Mouse (Mus musculus): ENCODE data around the gene Bcat1. TPM values are rescaled to one million over a fixed set of nuclear protein-coding genes. Genes with fewer than 3 reads are reported as not detected.

The Bcat1 gene
- polyA plus RNA-seq, 1 experiment from 2014 or later = 10.9 TPM

DNA sequence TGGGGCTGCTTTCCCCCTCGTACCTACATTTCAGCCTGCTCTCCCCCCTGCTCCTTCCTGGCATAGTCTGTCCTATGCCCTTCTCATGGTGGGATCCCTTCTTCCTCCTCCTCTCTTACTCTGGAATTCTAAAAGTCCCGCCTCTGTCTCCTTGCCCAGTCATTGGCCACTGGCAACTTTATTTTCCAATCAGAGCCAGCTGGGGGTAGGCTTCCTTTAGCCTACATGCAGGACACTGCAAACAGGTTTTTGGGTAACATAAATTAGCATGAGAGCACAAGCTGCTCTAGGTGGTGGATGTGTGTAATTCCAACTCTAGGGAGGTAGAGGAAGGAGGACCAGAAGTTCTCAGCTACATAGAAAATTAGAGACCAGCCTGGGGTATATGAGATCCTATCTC, 44.1 kb upstream of the Bcat1 start:
- H3K36me3 ChIP-seq (ENCODE audit: control insufficient read depth, insufficient read depth, low read length) = no peaks in the 10 kb centered on the region
- H3K4me3 ChIP-seq (ENCODE audit: low read depth, low read length) = no peak overlapping the region
- no peak for ATAC-seq (ENCODE audit: insufficient number of reproducible peaks, insufficient read depth, low FRiP score, low read depth)
- H3K4me1 ChIP-seq (ENCODE audit: control insufficient read depth, insufficient read depth, low read length) = peaks cover 6% of the 10 kb centered on the region; the same call in 1 of the 2 replicates
- no peaks in the 10 kb centered on the region for H3K27me3 ChIP-seq (ENCODE audit: control insufficient read depth, insufficient read depth, low read length)
- H3K9ac ChIP-seq (replicated peaks; ENCODE audit: low read depth, low read length) = no peak overlapping the region
- 70% methylated on average over 2 of the region's 2 CpGs for WGBS
- H3K9me3 ChIP-seq (ENCODE audit: control insufficient read depth, low read depth, low read length) = no peaks in the 10 kb centered on the region
- no peak overlapping the region for H3K4me2 ChIP-seq (replicated peaks; ENCODE audit: low read depth, low read length)
- no peak overlapping the region for H3K27ac ChIP-seq (ENCODE audit: low read length)

DNA sequence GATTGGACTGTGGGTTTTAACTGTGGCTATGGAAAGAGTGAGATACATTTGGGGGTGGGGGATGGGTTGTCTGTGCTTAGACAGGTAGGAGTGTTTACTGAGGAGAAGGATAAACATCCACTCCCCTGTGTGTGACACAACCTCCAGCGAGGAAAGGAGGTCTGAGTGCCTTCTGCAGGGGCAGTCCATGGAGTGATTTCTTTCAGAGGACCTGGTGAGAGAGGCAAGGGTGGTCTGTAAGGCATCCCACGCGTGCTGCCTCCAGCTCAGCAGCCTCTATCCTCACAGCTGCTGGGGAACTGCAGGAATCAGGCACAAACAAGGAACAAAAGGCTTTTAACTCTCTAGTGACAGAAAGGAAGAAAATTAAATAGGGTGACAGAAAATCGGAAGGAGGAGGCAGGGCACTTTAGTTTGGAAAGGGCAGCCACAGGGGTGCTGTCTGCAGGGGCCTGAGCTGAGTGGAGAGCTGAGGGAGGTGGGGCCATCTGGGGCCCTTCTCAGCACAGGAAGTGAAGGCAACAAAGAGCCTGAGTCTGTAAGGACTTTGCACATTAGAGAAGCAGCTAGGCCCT, 40.2 kb upstream of the Bcat1 start:
- ATAC-seq (ENCODE audit: insufficient number of reproducible peaks, insufficient read depth, low FRiP score, low read depth) = peak; percentile 60
- WGBS = 13% methylated on average over 4 of the region's 4 CpGs
- H3K4me3 ChIP-seq (ENCODE audit: low read depth, low read length) = no peak overlapping the region
- no peaks in the 10 kb centered on the region for H3K36me3 ChIP-seq (ENCODE audit: control insufficient read depth, insufficient read depth, low read length)
- no peak overlapping the region for H3K4me2 ChIP-seq (replicated peaks; ENCODE audit: low read depth, low read length)
- no peaks in the 10 kb centered on the region for H3K9me3 ChIP-seq (ENCODE audit: control insufficient read depth, low read depth, low read length)
- no peak overlapping the region for H3K9ac ChIP-seq (replicated peaks; ENCODE audit: low read depth, low read length)
- H3K27ac ChIP-seq (ENCODE audit: low read length) = peak overlapping the region; percentile 63; the same call in 1 of the 2 replicates
- peaks cover 6% of the 10 kb centered on the region; the same call in 1 of the 2 replicates for H3K4me1 ChIP-seq (ENCODE audit: control insufficient read depth, insufficient read depth, low read length)
- no peaks in the 10 kb centered on the region for H3K27me3 ChIP-seq (ENCODE audit: control insufficient read depth, insufficient read depth, low read length)

DNA sequence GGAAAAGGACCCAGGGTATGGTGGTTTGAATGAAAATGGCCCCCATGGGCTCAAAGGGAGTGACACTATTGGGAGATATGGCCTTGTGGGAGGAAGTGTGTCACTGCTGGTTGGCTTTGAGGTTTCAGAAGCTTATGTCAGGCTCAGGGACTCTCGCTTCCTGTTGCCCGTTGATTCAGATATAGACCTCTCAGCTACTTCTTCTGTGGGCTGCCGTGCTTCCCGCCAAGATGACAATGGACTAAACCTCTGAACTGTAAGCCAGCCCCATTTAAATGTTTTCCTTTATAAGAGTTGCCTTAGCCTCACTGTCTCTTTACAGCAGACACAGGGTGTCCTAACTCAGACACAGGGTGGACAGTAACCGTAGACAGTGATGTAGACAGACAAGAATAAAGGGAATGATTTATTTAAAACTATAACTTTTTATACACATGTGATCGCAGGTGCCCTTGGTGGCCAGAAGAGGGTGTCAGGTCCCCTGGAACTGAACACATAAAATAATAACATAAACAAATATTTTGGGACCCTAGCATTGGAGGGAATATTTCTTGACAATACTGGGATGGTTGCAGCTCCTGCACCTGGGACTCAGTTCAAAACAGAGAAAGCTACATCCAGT, 39.6 kb upstream of the Bcat1 start, which contains the start of gene Lrmp:
Gene Lrmp (plus strand): TSS at position 178 of the 622 bp plus-strand sequence.
- Histone ChIP-seq H3K9ac (replicated peaks; ENCODE audit: low read depth, low read length) (no peak within 1 kb of the TSS), H3K27ac (ENCODE audit: low read length) (peak within 1 kb of the TSS; percentile 63; the same call in 1 of the 2 replicates), H3K4me3 (ENCODE audit: low read depth, low read length) (no peak within 1 kb of the TSS), H3K4me2 (replicated peaks; ENCODE audit: low read depth, low read length) (no peak within 1 kb of the TSS), H3K36me3 (ENCODE audit: control insufficient read depth, insufficient read depth, low read length) (no peaks in the 10 kb centered on the region), H3K27me3 (ENCODE audit: control insufficient read depth, insufficient read depth, low read length) (no peaks in the 10 kb centered on the region), H3K9me3 (ENCODE audit: control insufficient read depth, low read depth, low read length) (no peaks in the 10 kb centered on the region), H3K4me1 (ENCODE audit: control insufficient read depth, insufficient read depth, low read length) (peaks cover 6% of the 10 kb centered on the region; the same call in 1 of the 2 replicates)
- ATAC-seq (ENCODE audit: insufficient number of reproducible peaks, insufficient read depth, low FRiP score, low read depth) = no peak
- 75% methylated on average over 6 of the region's 6 CpGs for WGBS

- 74% methylated on average over 2 of the region's 2 CpGs for WGBS
- Histone ChIP-seq H3K4me2 (replicated peaks; ENCODE audit: low read depth, low read length) (no peak overlapping the region), H3K27me3 (ENCODE audit: control insufficient read depth, insufficient read depth, low read length) (no peaks in the 10 kb centered on the region), H3K36me3 (ENCODE audit: control insufficient read depth, insufficient read depth, low read length) (no peaks in the 10 kb centered on the region), H3K27ac (ENCODE audit: low read length) (no peak overlapping the region), H3K9ac (replicated peaks; ENCODE audit: low read depth, low read length) (no peak overlapping the region), H3K4me3 (ENCODE audit: low read depth, low read length) (no peak overlapping the region), H3K4me1 (ENCODE audit: control insufficient read depth, insufficient read depth, low read length) (peaks cover 6% of the 10 kb centered on the region; the same call in 1 of the 2 replicates), H3K9me3 (ENCODE audit: control insufficient read depth, low read depth, low read length) (no peaks in the 10 kb centered on the region)
- ATAC-seq (ENCODE audit: insufficient number of reproducible peaks, insufficient read depth, low FRiP score, low read depth) = no peak
These were observed 38.6 kb upstream of the Bcat1 start for GRCm38 (mm10) chr6:145114561-145114960.

GRCm38 (mm10) chr6:145112865-145113264, 36.9 kb upstream of the Bcat1 start:
- no peaks in the 10 kb centered on the region for H3K27me3 ChIP-seq (ENCODE audit: control insufficient read depth, insufficient read depth, low read length)
- H3K27ac ChIP-seq (ENCODE audit: low read length) = no peak overlapping the region
- H3K4me2 ChIP-seq (replicated peaks; ENCODE audit: low read depth, low read length) = no peak overlapping the region
- peaks cover 6% of the 10 kb centered on the region; the same call in 1 of the 2 replicates for H3K4me1 ChIP-seq (ENCODE audit: control insufficient read depth, insufficient read depth, low read length)
- H3K4me3 ChIP-seq (ENCODE audit: low read depth, low read length) = no peak overlapping the region
- no peaks in the 10 kb centered on the region for H3K9me3 ChIP-seq (ENCODE audit: control insufficient read depth, low read depth, low read length)
- no peak overlapping the region for H3K9ac ChIP-seq (replicated peaks; ENCODE audit: low read depth, low read length)
- no peaks in the 10 kb centered on the region for H3K36me3 ChIP-seq (ENCODE audit: control insufficient read depth, insufficient read depth, low read length)
- 62% methylated on average over 6 of the region's 6 CpGs for WGBS
- no peak for ATAC-seq (ENCODE audit: insufficient number of reproducible peaks, insufficient read depth, low FRiP score, low read depth)

- 92% methylated on average over 4 of the region's 4 CpGs for WGBS
- H3K4me1 ChIP-seq (ENCODE audit: control insufficient read depth, insufficient read depth, low read length) = 0 out of 2 replicates have a peak, but pooled peaks cover under 1% of the 10 kb centered on the region
- H3K4me3 ChIP-seq (ENCODE audit: low read depth, low read length) = no peak overlapping the region
- H3K27me3 ChIP-seq (ENCODE audit: control insufficient read depth, insufficient read depth, low read length) = no peaks in the 10 kb centered on the region
- H3K9me3 ChIP-seq (ENCODE audit: control insufficient read depth, low read depth, low read length) = no peaks in the 10 kb centered on the region
- H3K27ac ChIP-seq (ENCODE audit: low read length) = no peak overlapping the region
- no peak overlapping the region for H3K4me2 ChIP-seq (replicated peaks; ENCODE audit: low read depth, low read length)
- H3K9ac ChIP-seq (replicated peaks; ENCODE audit: low read depth, low read length) = no peak overlapping the region
- ATAC-seq (ENCODE audit: insufficient number of reproducible peaks, insufficient read depth, low FRiP score, low read depth) = no peak
- H3K36me3 ChIP-seq (ENCODE audit: control insufficient read depth, insufficient read depth, low read length) = no peaks in the 10 kb centered on the region
These were observed 34.8 kb upstream of the Bcat1 start for GRCm38 (mm10) chr6:145110786-145111185.

- Histone ChIP-seq H3K27me3 (ENCODE audit: control insufficient read depth, insufficient read depth, low read length) (no peaks in the 10 kb centered on the region), H3K36me3 (ENCODE audit: control insufficient read depth, insufficient read depth, low read length) (no peaks in the 10 kb centered on the region), H3K4me1 (ENCODE audit: control insufficient read depth, insufficient read depth, low read length) (no peaks in the 10 kb centered on the region), H3K27ac (ENCODE audit: low read length) (no peak overlapping the region), H3K4me3 (ENCODE audit: low read depth, low read length) (no peak overlapping the region), H3K4me2 (replicated peaks; ENCODE audit: low read depth, low read length) (no peak overlapping the region), H3K9me3 (ENCODE audit: control insufficient read depth, low read depth, low read length) (no peaks in the 10 kb centered on the region), H3K9ac (replicated peaks; ENCODE audit: low read depth, low read length) (no peak overlapping the region)
- WGBS = 89% methylated on average over 5 of the region's 6 CpGs
- no peak for ATAC-seq (ENCODE audit: insufficient number of reproducible peaks, insufficient read depth, low FRiP score, low read depth)
These were observed 30.3 kb upstream of the Bcat1 start for GRCm38 (mm10) chr6:145106163-145106842.

GRCm38 (mm10) chr6:145105439-145105838, 29.5 kb upstream of the Bcat1 start:
- Histone ChIP-seq H3K27ac (ENCODE audit: low read length) (no peak overlapping the region), H3K4me3 (ENCODE audit: low read depth, low read length) (no peak overlapping the region), H3K9me3 (ENCODE audit: control insufficient read depth, low read depth, low read length) (no peaks in the 10 kb centered on the region), H3K4me2 (replicated peaks; ENCODE audit: low read depth, low read length) (no peak overlapping the region), H3K36me3 (ENCODE audit: control insufficient read depth, insufficient read depth, low read length) (no peaks in the 10 kb centered on the region), H3K27me3 (ENCODE audit: control insufficient read depth, insufficient read depth, low read length) (no peaks in the 10 kb centered on the region), H3K4me1 (ENCODE audit: control insufficient read depth, insufficient read depth, low read length) (no peaks in the 10 kb centered on the region), H3K9ac (replicated peaks; ENCODE audit: low read depth, low read length) (no peak overlapping the region)
- WGBS = 93% methylated on average over 10 of the region's 10 CpGs
- no peak for ATAC-seq (ENCODE audit: insufficient number of reproducible peaks, insufficient read depth, low FRiP score, low read depth)
